ENCODE assay signal across 10 mouse cellular contexts in genomic region chr8:80826996-80827395, GRCm38 (mm10). TPM values are rescaled to one million over a fixed set of nuclear protein-coding genes. Genes with fewer than 3 reads are reported as not detected.
A peak's percentile ranks its signal among the peaks of the same experiment; 100 is the strongest.
DNase-seq lines count a peak whose midpoint lies in the region; ATAC-seq lines count a peak whose summit lies in the region.
"Had no signal": no experiment of that assay in that cellular context is flagged by ENCODE, and none has a peak within 500 bp of the region (broad histone marks: within the 10 kb centered on the region; RNA-seq: fewer than 3 reads in every experiment).

No protein-coding gene starts in this region.

- H3K36me3 ChIP-seq in kidney, embryonic 15.5 days, result no peaks in the 10 kb centered on the region
- H3K36me3 ChIP-seq: midbrain, embryonic 12.5 days had no signal

- peaks cover 67% of the 10 kb centered on the region for H3K4me1 ChIP-seq in kidney, embryonic 15.5 days

- 54% methylated on average over 7 of the region's 7 CpGs for WGBS in kidney, embryonic 15.5 days

- no peaks in the 10 kb centered on the region for H3K27me3 ChIP-seq in kidney, embryonic 15.5 days
- H3K27me3 ChIP-seq: liver, embryonic 15.5 days; midbrain, embryonic 12.5 days had no signal

- H3K4me2 ChIP-seq in kidney, embryonic 15.5 days, result no peak overlapping the region
- H3K4me2 ChIP-seq: liver, embryonic 15.5 days; midbrain, embryonic 12.5 days had no signal

- H3K27ac ChIP-seq in kidney, embryonic 15.5 days, result peak overlapping the region; percentile 18; the same call in 1 of the 2 replicates
- H3K27ac ChIP-seq: liver, embryonic 15.5 days; midbrain, embryonic 12.5 days had no signal

- no peaks in the 10 kb centered on the region for H3K9me3 ChIP-seq in kidney, embryonic 15.5 days (replicated peaks)
- H3K9me3 ChIP-seq: liver, embryonic 15.5 days; midbrain, embryonic 12.5 days had no signal

- no peak overlapping the region for H3K4me3 ChIP-seq in kidney, embryonic 15.5 days (replicated peaks)
- H3K4me3 ChIP-seq: liver, embryonic 15.5 days; midbrain, embryonic 12.5 days had no signal

- H3K9ac ChIP-seq in kidney, embryonic 15.5 days, result no peak overlapping the region
- H3K9ac ChIP-seq: liver, embryonic 15.5 days; midbrain, embryonic 12.5 days had no signal

- peak; percentile 80 for DNase-seq in kidney, adult 11 months
- DNase-seq in kidney, postnatal 10 days, result no peak
- peak; percentile 75 for DNase-seq in adrenal gland, postnatal 10 days
- peak; percentile 22 for DNase-seq in cerebellum, adult 11 months
- no peak for DNase-seq in thymus, postnatal 10 days (ENCODE audit: low spot score in 2 of 2)
- DNase-seq in embryo, embryonic 9.5 days (ENCODE audit: extremely low spot score), result no peak
- DNase-seq: thymus, postnatal 36 days had no signal

- ATAC-seq in kidney, embryonic 15.5 days (replicated peaks; ENCODE audit: low FRiP score), result no peak

RNA-seq across cellular contexts. Expression of gene Gab1, which starts 53.3 kb away (rescaled TPM):
- total RNA-seq in adrenal gland, postnatal 10 days (2021), result 10 to 100 TPM; 18.4 to 24.3 TPM
- 16.4 and 16.8 TPM in 2 replicates for polyA plus RNA-seq in kidney, embryonic 15.5 days (2015; fragmentation: Nextera tagmentation; extraction: Ambion mirVana)

Comparison
In these comparisons a context has a peak if more than half of its experiments do, and no peak if none do; other contexts are left out.
1. DNase-seq: peak in kidney, adult 11 months (single experiment), adrenal gland, postnatal 10 days (single experiment) and cerebellum, adult 11 months (single experiment); none in kidney, postnatal 10 days (single experiment), thymus, postnatal 10 days (0 of 2) and embryo, embryonic 9.5 days (single experiment).